Mouse (Mus musculus) brown adipose tissue, adult 24 weeks (tissue): Measurements from ENCODE around the gene Fdx1. TPM values are rescaled to one million over a fixed set of nuclear protein-coding genes. Genes with fewer than 3 reads are reported as not detected.

Experiments used
- H3K27ac ChIP-seq: fragments of 200-500 bp; replicated peaks from 2 replicates; pipeline ENCODE4 v1.5.1; 2012; ENCODE audit warnings: low read depth, mild to moderate bottlenecking, low read length
- H3K4me1 ChIP-seq: fragments of 200-500 bp; 2 replicates; pipeline ENCODE4 v1.6.1; 2012; ENCODE audit warnings: low read length, mixed read lengths; ENCODE audit not compliant: control insufficient read depth, insufficient read depth, insufficient read length
- H3K4me3 ChIP-seq: fragments of 200-500 bp; 2 replicates; pipeline ENCODE4 v1.5.1; 2012; ENCODE audit warnings: low read depth, mild to moderate bottlenecking, low read length, moderate library complexity; ENCODE audit not compliant: insufficient read depth
- polyA plus RNA-seq: library from polyadenylated mRNA; stranded (reverse); fragments of >200 nt; gene quantifications from 2 replicates; pipeline ENCODE4 v1.2.4, GENCODE M21; 2012; ENCODE audit not compliant: missing spikeins, insufficient read depth, insufficient read length

Fdx1 gene
- polyA plus RNA-seq = 169 and 224 TPM in 2 replicates

DNA sequence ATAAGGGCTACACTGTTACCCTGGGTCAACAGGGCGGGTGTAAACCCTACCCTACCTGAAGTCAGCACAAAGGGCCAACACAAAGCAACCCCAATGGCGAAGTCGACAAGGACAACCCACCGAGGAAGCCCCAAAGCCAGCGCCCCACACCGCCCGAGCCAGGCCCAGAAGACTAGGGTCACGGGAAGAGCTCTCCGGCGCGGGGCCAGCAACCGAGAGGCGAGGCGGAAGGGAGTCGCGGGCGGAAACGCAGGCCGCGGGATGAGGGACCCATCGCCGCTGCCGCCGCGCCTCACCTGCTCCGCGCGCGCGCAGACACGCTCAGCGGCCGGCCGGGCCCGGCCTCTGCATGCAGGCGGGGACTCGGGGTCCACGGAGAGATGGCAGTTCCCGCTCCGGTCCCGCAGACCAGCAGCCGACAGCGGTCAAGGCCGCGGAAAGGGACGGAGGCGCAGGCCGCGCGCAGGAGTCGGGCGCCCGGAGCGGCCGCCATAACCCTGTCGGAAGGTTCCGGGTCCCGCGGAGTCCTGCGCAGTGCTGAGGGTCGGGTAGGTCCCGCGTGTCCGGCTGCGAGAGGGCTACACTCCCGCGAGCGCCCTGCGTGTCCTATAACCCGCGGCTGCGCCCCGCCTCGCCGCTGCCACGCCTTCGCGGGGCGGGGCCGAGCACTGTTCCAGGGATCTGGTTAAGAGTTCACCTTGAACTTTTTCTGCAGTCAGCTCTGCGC lies at the start of gene Fdx1:
Fdx1 (minus strand) TSS at position 582 of the 727 bp plus-strand sequence.
- Histone ChIP-seq H3K27ac (peak within 1 kb of the TSS; percentile 93), H3K4me3 (peak within 1 kb of the TSS; percentile 95), H3K4me1 (peaks cover 7% of the 10 kb centered on the region; the same call in 1 of the 2 replicates)

DNA sequence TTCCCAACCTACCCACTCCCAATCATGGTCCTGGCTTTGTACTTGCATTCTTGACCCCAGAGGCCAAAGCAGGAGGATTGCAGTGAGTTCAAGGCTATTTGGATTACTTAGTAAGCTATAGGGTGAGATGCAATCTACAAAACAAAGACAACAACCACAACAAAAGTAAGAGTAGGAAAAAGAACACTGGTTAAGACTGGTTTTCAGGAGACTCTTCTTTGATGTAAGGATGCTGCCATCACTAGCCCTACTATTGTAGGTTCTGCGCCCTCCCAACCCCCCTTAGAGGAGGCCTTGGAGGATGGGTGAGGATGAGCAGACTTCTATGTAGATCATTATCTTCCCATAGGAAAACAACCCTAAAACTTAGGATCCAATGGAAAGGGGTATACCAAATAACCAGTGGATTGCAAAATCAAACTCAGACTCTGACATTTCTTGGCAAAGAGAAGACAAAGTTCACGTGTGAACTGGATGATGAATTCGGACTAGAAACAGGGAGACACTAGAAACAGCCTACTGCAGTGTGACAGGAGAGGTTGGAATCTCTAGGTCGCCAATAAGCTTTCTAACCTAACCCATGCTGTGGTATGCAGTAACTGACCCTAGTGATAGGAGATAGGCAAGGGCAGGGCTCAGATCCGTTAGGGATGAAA lies 49.6 kb upstream of the Fdx1 start:
- Histone ChIP-seq H3K4me3 (no peak overlapping the region), H3K4me1 (peaks cover 11% of the 10 kb centered on the region), H3K27ac (peak overlapping the region; percentile 79; the same call in 1 of the 2 replicates)

DNA sequence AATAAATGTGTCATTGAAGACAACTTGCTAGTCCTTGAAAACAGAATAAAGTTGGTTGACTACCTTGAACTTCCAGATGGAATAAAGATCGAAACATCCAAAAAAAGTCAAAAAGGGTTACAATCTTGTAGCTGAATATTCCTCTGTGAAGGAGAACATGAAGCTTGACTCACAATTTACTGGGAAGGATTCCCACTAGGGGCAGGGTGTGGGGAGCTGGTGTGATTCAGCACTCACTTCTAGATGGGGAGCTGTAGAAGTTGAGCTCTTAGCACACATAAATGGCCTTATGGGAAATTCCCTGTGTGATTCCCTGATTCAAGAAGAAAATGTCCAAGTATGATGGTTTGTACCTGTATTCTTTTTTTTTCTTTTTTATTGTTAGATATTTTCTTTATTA lies 49.0 kb upstream of the Fdx1 start:
- H3K4me1 ChIP-seq = peaks cover 11% of the 10 kb centered on the region
- H3K27ac ChIP-seq = no peak overlapping the region
- H3K4me3 ChIP-seq = no peak overlapping the region

DNA sequence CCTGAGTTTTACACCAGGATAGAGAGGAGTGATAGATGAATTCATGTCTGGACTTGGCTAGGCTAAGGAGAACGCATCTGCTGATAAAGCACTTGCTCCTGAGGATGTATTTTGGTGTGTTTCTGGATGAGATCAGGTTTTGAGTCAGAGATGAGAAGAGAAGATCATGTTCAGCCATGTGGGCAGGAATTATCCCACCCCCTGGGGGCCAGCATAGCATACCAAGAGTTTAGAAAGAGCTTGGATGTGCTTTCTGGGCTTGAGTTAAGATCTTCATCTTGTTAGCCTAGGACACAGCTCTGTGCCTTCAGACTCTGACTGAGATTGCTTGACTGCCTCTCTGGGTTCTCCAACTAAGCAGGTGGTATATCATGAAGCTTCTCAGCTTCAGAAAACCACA lies 45.2 kb upstream of the Fdx1 start:
- H3K27ac ChIP-seq = no peak overlapping the region
- no peak overlapping the region for H3K4me3 ChIP-seq
- H3K4me1 ChIP-seq = peaks cover 8% of the 10 kb centered on the region

DNA sequence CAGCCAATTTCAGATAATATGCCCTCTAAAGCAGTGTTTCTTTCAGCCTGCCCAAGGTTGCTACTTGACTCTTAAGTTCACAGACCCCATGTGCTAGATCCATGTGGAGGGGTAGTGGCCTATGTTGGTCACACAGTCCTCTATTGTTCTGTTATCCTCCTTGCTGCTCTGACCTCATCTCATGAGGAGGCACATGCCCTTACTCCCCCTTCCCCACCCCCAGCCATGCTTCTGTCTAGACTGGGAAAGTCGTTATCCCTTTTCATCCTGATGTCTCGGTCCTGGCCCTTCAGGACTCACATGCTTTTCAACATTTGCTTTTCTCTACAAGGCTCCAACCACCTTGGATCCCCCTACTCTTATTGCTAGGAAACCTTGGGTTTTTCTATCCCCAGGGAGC lies 44.0 kb upstream of the Fdx1 start:
- H3K4me3 ChIP-seq = no peak overlapping the region
- H3K27ac ChIP-seq = no peak overlapping the region
- H3K4me1 ChIP-seq = no peaks in the 10 kb centered on the region

DNA sequence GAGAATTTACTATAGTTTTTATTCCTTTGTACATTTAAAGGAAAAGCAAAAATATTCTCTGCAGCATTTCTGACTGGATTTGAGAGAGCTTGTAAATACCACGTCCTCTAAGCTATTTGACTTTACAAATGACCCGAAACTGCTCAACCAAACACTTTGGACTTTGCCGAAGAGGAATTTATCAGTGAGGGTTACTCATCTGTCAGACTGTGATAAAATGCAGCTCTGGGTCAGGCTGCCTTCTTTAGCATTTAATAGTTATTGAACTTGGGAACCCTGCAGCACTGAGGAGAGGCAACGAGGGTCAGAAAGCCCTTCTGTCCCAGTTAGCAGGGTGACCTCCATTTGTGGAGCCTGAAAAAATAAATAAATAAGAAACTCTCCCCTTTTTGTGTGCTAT lies 40.1 kb upstream of the Fdx1 start:
- H3K4me1 ChIP-seq = no peaks in the 10 kb centered on the region

DNA sequence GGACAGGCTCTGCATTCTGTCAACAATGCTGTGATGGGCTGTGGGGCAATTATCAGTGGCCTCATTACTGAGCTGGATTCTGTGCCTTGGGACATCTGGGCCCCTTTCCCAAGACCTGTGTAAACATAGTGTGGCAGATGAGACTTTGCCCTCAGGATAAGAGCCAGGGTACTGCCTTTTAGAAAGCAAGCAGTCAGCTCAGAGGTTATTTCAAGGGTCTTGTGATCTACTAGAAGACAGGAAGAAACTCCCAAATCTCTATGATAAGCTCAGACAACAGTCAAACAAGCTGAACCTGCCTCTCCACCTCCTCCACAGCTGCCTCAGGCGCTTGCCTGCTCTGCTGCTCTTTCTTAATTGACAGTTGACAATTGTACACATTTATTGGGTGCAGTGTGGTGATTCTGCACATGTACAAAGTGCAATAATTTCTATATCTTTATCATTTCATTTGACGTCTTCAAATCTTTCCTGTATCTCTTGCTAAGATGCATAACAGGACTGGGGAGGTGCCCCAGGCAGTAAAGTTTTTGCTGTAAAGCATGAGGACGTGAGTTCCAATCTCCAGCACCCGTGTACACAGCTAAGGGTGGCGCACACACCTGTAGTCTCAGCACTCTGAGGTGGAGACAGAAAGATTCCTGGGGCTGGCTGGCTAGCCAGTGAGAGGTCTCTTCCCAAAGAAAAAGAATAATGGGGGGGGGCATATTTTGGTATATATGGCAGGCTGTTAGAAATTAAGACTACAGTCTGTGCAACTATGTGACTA lies 32.2 kb upstream of the Fdx1 start:
- Histone ChIP-seq H3K4me3 (no peak overlapping the region), H3K27ac (no peak overlapping the region), H3K4me1 (peaks cover 5% of the 10 kb centered on the region)

More for the DNA sequence above, 40.1 kb upstream of the Fdx1 start:
- no peak overlapping the region for H3K4me3 ChIP-seq
- H3K27ac ChIP-seq = no peak overlapping the region

DNA sequence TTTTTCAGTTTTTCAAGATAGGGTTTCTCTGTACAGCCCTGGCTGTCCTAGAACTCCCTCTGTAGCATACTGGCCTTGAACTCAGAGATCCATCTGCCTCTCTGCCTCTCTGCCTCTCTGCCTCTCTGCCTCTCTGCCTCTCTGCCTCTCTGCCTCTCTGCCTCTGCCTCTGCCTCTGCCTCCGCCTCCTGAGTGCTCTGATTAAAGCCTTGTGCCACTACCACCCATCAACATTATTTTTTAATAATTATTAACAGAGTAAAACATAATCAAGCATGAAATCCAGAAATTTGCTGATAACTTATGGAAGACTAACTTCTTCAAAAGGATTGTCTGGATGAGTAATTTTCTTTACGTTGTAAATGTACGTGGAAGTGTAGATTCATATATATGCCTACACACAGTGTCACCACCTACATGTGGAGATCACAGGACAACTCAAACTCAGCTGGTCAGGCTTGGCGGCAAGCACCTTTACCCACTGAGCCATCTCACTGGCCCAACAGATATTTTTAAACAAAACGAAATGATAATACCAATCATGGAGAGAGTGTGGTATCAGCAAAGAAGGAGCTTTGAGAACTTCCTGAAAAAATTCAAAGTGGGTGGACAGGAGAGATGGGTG lies 31.4 kb upstream of the Fdx1 start:
- Histone ChIP-seq H3K27ac (no peak overlapping the region), H3K4me1 (peaks cover 5% of the 10 kb centered on the region), H3K4me3 (no peak overlapping the region)

DNA sequence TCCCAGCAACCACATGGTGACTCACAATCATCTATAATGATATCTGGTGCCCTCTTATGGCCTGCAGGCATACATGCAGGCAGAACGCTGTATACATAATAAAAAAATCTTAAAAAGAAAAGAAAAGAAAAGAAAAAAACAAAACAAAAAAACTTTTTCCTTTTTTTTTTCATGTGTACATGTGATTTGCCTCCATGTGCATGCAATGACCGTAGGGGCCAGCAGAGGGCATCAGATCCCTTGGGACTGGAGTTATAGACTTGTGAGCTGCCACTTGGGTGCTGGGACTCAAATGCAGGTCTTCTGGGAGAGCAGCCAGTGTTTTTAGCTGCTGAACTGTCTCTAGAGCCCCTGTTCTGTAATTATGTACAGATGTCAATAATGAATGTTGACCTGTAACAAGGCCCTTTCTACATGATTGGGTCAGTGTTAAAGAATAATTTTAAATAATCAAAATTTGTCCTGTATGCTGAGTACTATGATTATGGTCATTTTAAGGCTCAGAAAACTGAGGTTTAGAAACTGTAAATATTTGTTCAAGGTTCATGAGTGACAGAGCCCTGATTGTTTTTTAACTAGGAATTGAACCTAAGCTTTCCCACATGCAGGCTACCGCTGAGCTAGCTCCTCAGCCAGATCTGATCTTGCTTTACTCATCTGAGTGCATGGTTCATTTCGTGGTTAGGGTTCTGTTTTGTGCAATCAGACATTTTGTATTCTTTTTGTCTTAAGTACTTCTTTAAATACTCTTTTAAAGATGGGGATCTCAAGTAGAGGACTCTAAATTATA lies 30.3 kb upstream of the Fdx1 start:
- Histone ChIP-seq H3K4me3 (no peak overlapping the region), H3K4me1 (peaks cover 5% of the 10 kb centered on the region), H3K27ac (no peak overlapping the region)

DNA sequence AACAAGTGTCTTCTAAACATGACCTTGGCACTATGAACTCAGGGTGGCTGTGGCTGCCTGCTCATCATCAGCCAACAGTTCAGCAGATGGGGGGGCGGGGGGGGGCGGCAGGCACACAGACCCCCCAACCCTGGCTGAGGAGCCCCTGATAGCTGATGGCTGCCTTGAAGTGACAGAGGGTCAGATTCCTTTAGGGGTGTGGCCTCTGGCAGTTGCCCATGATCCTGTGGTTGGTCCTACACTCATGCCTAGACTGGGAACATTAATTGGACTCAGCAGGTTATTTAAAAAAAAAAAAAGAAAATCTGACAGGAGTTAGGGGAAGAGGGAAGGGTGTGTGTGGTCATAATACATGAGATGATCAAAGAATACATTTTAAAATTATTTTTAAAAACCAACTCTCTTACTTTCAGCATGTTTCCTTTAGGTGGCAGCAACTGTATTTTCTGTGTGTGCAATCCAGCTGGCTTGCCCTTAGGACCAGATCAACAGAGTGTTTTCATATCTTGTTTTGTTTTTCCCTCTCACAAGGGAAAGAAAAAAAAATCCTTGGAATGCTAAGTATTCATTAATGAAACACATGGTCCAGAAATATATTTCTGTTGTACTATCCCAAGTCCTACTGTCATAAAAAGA lies 28.0 kb upstream of the Fdx1 start:
- Histone ChIP-seq H3K4me1 (peaks cover 5% of the 10 kb centered on the region), H3K27ac (no peak overlapping the region), H3K4me3 (no peak overlapping the region)

DNA sequence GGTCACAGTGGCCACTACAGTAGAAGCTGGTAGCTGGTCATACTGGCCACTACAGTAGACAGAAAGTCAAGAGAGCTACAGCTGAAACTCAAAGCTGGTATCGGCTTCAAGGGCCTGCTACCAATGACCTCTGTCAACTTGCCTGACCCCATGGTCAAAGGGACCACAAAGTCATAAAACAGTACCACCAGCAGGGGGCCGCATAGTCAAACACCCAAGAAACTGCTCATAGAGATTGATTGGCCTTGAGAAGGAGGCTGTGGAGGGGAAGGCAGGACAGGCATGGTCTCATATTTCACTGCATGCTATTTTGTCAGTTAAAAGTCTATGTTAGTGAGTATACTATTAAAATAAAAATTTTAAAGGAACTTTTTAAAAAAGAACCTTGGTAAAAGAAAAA lies 27.5 kb upstream of the Fdx1 start:
- Histone ChIP-seq H3K4me1 (peaks cover 5% of the 10 kb centered on the region), H3K27ac (no peak overlapping the region), H3K4me3 (no peak overlapping the region)

DNA sequence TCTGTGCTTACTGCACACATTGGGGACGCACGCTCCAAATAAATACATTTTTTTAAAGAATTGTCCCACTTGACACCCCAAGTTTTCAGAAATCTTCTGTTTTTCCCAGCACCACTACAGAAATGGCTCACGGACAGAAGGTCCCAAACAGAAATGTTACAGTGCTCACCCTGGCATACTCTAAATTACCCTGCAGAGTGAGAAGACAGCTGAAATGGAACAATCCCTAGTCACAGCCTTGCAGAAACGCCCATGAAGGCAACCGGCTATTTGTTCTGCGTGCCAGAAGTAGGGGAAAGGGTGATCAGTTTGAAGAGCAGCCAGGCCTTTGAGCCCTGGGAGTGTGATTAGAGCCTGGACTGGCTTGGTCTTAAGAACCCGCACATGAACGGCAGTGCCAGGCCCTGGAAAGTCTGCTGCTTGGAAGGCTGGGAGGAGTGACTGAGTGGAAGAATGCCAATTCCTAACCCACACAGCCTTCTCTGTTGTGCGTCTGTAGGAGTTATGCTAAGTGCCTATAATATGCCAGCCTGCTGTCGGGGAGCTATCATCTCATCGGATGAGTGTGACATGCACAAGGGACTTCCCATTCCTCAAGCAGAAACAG lies 22.2 kb upstream of the Fdx1 start:
- H3K4me3 ChIP-seq = no peak overlapping the region
- H3K27ac ChIP-seq = no peak overlapping the region

DNA sequence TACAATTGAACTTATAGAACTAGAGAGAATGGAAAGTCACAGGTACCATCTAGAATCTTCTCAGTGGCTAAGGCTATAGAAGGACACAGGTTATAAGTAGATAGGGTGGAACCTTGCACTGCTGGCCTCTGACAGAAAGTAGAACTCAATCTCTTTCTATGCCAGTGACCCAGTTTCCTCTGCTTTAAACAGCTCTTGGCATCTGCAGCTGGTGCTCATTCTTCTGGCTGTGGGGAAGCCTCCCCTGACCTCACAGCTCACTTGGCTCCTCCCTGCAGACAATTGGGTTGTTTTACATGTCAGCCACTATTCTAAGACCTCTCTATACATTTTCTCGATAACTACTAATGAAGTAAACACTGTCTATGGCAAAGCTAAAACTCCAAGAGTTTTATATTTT lies 17.8 kb upstream of the Fdx1 start:
- Histone ChIP-seq H3K4me1 (no peaks in the 10 kb centered on the region), H3K4me3 (no peak overlapping the region), H3K27ac (no peak overlapping the region)

More for the DNA sequence above, 22.2 kb upstream of the Fdx1 start:
- H3K4me1 ChIP-seq = no peaks in the 10 kb centered on the region

DNA sequence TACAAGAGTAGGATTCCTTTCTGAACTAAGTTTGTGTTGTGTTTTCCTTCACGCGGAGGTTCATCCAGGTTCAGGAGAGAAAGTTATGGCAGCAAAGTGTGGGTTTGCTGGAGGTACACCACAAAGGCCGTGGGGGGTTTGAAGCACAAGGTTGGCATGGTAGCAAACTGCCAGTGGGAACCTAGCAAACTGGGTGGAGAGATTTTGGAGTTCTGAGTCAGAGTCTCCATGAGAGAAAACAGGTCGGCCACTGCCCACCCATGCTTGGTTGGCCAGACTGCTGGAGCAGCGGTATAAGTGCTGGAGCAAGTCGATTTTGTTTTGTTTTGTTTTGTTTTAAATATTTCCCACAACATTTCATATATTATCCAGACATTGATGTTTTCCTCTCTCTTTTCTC lies 15.9 kb upstream of the Fdx1 start:
- no peak overlapping the region for H3K27ac ChIP-seq
- H3K4me3 ChIP-seq = no peak overlapping the region
- H3K4me1 ChIP-seq = no peaks in the 10 kb centered on the region
